Mouse (Mus musculus): ENCODE data around the gene Olig3. TPM values are rescaled to one million over a fixed set of nuclear protein-coding genes. Genes with fewer than 3 reads are reported as not detected.

Olig3 gene
- polyA plus RNA-seq, 1 experiment from 2014 or later, result not detected

- WGBS (ENCODE audit: insufficient replicate concordance), result 56% methylated on average over 1 of the region's 1 CpGs
- Histone ChIP-seq H3K4me2 (ENCODE audit: low read depth, low read length) (no peak overlapping the region), H3K4me1 (ENCODE audit: control insufficient read depth, low read depth, low read length) (no peaks in the 10 kb centered on the region), H3K27ac (ENCODE audit: low read length) (no peak overlapping the region), H3K27me3 (ENCODE audit: control insufficient read depth, insufficient read depth, low read depth, low read length) (no peaks in the 10 kb centered on the region), H3K9ac (ENCODE audit: low read depth, low read length) (no peak overlapping the region), H3K9me3 (replicated peaks; ENCODE audit: control insufficient read depth, low read length) (no peaks in the 10 kb centered on the region), H3K36me3 (ENCODE audit: control insufficient read depth, insufficient read depth) (no peaks in the 10 kb centered on the region), H3K4me3 (ENCODE audit: low read depth, low read length) (no peak overlapping the region)
- no peak for ATAC-seq (ENCODE audit: low read depth)
These were observed 49.6 kb downstream of the Olig3 start for GRCm38 (mm10) chr10:19405959-19406358.

DNA sequence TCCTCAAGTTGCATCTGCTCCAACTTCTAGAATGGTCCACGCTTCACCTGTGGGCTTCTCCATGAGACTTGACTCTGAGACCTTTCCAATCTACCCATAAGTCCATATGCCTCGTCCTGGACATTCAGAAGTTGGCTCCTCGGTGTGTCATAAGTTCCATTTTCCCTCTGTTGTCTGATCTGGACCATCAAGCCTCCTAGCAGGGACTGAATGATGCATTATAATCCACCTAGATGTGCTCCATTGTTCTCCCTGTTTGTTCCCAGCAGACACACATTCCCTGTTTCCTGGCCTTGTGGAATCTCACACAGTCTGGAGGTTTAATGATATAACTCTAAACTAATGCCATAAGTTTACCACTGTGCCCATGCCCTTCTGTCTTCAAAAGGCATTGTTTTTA is 50.8 kb downstream of the Olig3 start:
- ATAC-seq (ENCODE audit: low read depth), result no peak
- Histone ChIP-seq H3K4me2 (ENCODE audit: low read depth, low read length) (no peak overlapping the region), H3K4me1 (ENCODE audit: control insufficient read depth, low read depth, low read length) (no peaks in the 10 kb centered on the region), H3K9me3 (replicated peaks; ENCODE audit: control insufficient read depth, low read length) (no peaks in the 10 kb centered on the region), H3K9ac (ENCODE audit: low read depth, low read length) (no peak overlapping the region), H3K27ac (ENCODE audit: low read length) (no peak overlapping the region), H3K36me3 (ENCODE audit: control insufficient read depth, insufficient read depth) (no peaks in the 10 kb centered on the region), H3K27me3 (ENCODE audit: control insufficient read depth, insufficient read depth, low read depth, low read length) (no peaks in the 10 kb centered on the region), H3K4me3 (ENCODE audit: low read depth, low read length) (no peak overlapping the region)
- 58% methylated on average over 3 of the region's 3 CpGs for WGBS (ENCODE audit: insufficient replicate concordance)

Other genes starting within 250 kb of the Olig3 start
- gene Ifngr1, start 235.4 kb downstream of the Olig3 start, polyA plus RNA-seq (2015; fragmentation: Nextera tagmentation; extraction: Ambion mirVana), result 49.1 and 49.9 TPM in 2 replicates

Data from liver, embryonic 16.5 days (tissue).